Mouse (Mus musculus) myocyte (in vitro differentiated cells): ENCODE results near the gene Slc6a13. TPM values are rescaled to one million over a fixed set of nuclear protein-coding genes. Genes with fewer than 3 reads are reported as not detected.

Experiments
- H3K27me3 ChIP-seq: one replicate; pipeline ENCODE4 v1.6.1; 2011; ENCODE audit not compliant: control insufficient read depth, insufficient read depth, insufficient read length
- H3K36me3 ChIP-seq: one replicate; pipeline ENCODE4 v1.6.1; 2011; ENCODE audit not compliant: control insufficient read depth, insufficient read depth
- H3K4me2 ChIP-seq: one replicate; pipeline ENCODE4 v1.6.1; 2011; ENCODE audit warnings: low read depth, control low read depth
- H3K4me3 ChIP-seq: one replicate; pipeline ENCODE4 v1.5.1; 2011; ENCODE audit warnings: mild to moderate bottlenecking, control low read depth, moderate library complexity
- H3K79me2 ChIP-seq: one replicate; pipeline ENCODE4 v1.6.1; 2011; ENCODE audit not compliant: control insufficient read depth, insufficient read depth
- H3ac ChIP-seq: one replicate; pipeline ENCODE4 v1.6.1; 2011; ENCODE audit not compliant: control insufficient read depth, insufficient read length
- CEBPB ChIP-seq: IDR thresholded peaks from 2 replicates; pipeline ENCODE4 v1.6.1; 2011; ENCODE audit warnings: mild to moderate bottlenecking, moderate library complexity; ENCODE audit not compliant: poor library complexity, insufficient read depth, severe bottlenecking
- E2F4 ChIP-seq: IDR thresholded peaks from one replicate; pipeline ENCODE4 v1.6.1; 2011; ENCODE audit warnings: mild to moderate bottlenecking, control low read depth, moderate library complexity; ENCODE audit not compliant: insufficient read depth
- MAX ChIP-seq: IDR thresholded peaks from one replicate; pipeline ENCODE4 v1.6.1; 2011; ENCODE audit warnings: low read depth, mild to moderate bottlenecking, control low read depth
- MYOD1 ChIP-seq, 3 experiments: IDR thresholded peaks; one replicate each; pipeline ENCODE4 v1.6.1; 2011; ENCODE audit warnings: control low read depth in 2 of 3, low read depth in 2 of 3, mild to moderate bottlenecking in 2 of 3, moderate library complexity in 1 of 3; ENCODE audit not compliant: insufficient read length in 2 of 3, control insufficient read depth in 1 of 3
- MYOG ChIP-seq, 3 experiments: IDR thresholded peaks; one replicate each; pipeline ENCODE4 v1.6.1; 2011; ENCODE audit warnings: control low read depth in 2 of 3, low read depth in 2 of 3, mild to moderate bottlenecking in 2 of 3; ENCODE audit not compliant: insufficient read length in 2 of 3, control insufficient read depth in 1 of 3, insufficient read depth in 1 of 3
- POLR2A ChIP-seq: IDR thresholded peaks from one replicate; pipeline ENCODE4 v1.6.1; 2011; ENCODE audit warnings: low read depth, mild to moderate bottlenecking, control low read depth, moderate library complexity; ENCODE audit not compliant: insufficient read length
- POLR2AphosphoS2 ChIP-seq: IDR thresholded peaks from one replicate; pipeline ENCODE4 v1.6.1; 2011; ENCODE audit warnings: low read depth, control low read depth; ENCODE audit not compliant: insufficient read length
- REST ChIP-seq: IDR thresholded peaks from one replicate; pipeline ENCODE4 v1.6.1; 2011; ENCODE audit warnings: mild to moderate bottlenecking, control low read depth, moderate library complexity; ENCODE audit not compliant: insufficient read depth, insufficient read length
- SRF ChIP-seq: IDR thresholded peaks from one replicate; pipeline ENCODE4 v1.6.1; 2011; ENCODE audit warnings: low read depth; ENCODE audit not compliant: control insufficient read depth, insufficient read length
- TCF12 ChIP-seq: IDR thresholded peaks from one replicate; pipeline ENCODE4 v1.6.1; 2011; ENCODE audit warnings: mild to moderate bottlenecking, control low read depth; ENCODE audit not compliant: poor library complexity, insufficient read depth, severe bottlenecking
- TCF3 ChIP-seq: IDR thresholded peaks from one replicate; pipeline ENCODE4 v1.6.1; 2011; ENCODE audit warnings: low read depth, control low read depth; ENCODE audit not compliant: insufficient read length
- USF1 ChIP-seq: IDR thresholded peaks from one replicate; pipeline ENCODE4 v1.6.1; 2011; ENCODE audit warnings: low read depth, mild to moderate bottlenecking, control low read depth, moderate library complexity
- polyA plus RNA-seq: library from polyadenylated mRNA; unstranded; fragments of >200 nt; fragmentation: generic; extraction: Trizol; gene quantifications from one replicate; pipeline ENCODE4 v1.2.1, GENCODE M21; 2012; ENCODE audit warnings: missing spikeins

Gene Slc6a13
- polyA plus RNA-seq, 1 experiment: 0.01 TPM

DNA sequence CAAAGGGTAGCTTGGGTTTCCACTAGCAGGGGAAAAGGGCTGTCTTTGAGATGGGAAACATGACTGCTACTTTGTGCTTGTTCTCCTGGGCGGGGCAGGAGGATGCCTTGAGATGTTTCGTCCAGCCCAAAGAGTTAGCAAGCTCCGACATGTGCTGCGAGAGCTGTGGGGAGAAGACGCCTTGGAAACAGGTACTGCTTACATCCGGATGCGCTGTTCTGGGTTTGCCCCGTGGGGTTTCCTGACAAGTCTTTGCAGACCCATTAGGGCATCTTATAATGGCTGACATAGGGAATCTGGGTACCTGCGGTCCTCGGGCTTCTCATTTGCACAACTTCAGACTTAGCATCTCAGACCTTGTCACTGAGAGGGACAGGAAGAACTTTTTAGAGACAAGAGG is 38.0 kb upstream of the Slc6a13 start:
- H3K79me2 ChIP-seq: no peaks in the 10 kb centered on the region
- H3K4me3 ChIP-seq: no peak overlapping the region
- no peak overlapping the region for H3K4me2 ChIP-seq
- peaks cover 3% of the 10 kb centered on the region for H3K27me3 ChIP-seq
- no peak overlapping the region for H3ac ChIP-seq
- TF ChIP-seq SRF (no peak), MAX (no peak), POLR2AphosphoS2 (no peak)
- no peaks in the 10 kb centered on the region for H3K36me3 ChIP-seq

DNA sequence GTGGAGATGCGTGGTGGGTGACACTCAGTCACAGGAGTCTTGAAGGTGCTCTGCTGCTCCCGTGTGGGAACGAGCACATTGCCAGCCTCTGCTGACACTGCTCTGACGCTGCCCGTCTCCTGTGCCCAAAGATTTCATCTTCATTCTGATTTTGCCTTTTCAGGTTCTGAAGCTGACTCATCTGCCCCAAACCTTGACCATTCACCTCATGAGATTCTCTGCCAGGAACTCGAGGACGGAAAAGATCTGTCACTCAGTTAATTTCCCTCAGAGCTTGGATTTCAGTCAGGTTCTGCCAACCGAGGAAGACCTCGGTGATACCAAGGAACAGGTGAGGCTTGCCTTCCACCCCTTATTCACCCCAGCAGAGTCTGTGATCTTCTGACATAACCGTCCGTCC is 37.5 kb upstream of the Slc6a13 start:
- Histone ChIP-seq H3K79me2 (no peaks in the 10 kb centered on the region), H3K36me3 (no peaks in the 10 kb centered on the region), H3K4me3 (no peak overlapping the region), H3ac (no peak overlapping the region), H3K27me3 (peaks cover 3% of the 10 kb centered on the region), H3K4me2 (no peak overlapping the region)
- TF ChIP-seq TCF3 (no peak), POLR2AphosphoS2 (no peak), CEBPB (no peak), MAX (no peak), TCF12 (no peak), MYOG (IDR thresholded peaks at IDR 0.05; ENCODE audit: control insufficient read depth in 1 of 3, insufficient read depth in 1 of 3, insufficient read length in 2 of 3, low read depth in 2 of 3) (no peak), SRF (no peak), REST (no peak), E2F4 (no peak), USF1 (no peak), POLR2A (no peak)

DNA sequence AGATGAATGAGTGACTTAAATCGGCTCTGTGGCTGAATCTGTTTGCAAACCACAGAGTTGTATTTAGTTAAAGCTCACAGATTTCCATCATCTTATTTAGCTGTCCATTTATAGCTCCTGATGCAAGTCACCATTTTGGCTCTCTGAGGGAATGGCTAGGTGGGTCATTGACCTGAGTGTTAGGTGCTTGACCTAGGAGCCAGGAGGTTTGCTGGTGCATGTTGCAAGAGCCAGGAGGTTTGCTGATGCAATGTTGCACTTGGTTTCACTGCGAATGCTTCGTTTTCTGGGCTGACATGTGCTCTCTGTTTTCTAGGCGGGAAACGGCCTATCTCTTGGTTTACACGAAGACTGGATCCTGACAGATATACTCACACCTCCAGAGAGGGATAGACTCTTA is 29.9 kb upstream of the Slc6a13 start:
- Histone ChIP-seq H3K4me3 (no peak overlapping the region), H3ac (no peak overlapping the region), H3K27me3 (no peaks in the 10 kb centered on the region), H3K36me3 (no peaks in the 10 kb centered on the region), H3K4me2 (no peak overlapping the region), H3K79me2 (no peaks in the 10 kb centered on the region)
- no peak for TF ChIP-seq TCF3
- 0 out of 2 replicates have a peak, but pooled peaks have one; percentile 33 for TF ChIP-seq CEBPB

DNA sequence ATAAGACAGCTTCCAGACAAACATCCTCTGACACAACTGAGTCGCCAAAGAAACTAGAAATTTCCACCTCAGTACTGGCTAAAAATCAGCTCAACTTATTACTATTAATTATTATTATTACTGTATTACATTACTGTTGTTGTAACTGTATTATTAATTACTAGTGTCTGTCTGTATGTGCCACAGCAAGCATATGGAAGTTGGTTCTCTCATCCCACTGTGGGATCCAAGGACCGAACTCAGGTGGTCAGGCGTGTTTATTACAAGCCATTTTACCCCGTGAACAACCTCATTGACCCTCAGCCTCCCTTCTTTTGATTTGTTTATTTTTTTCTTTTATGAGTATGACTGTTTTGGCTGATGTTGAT is 28.3 kb upstream of the Slc6a13 start:
- no peaks in the 10 kb centered on the region for H3K27me3 ChIP-seq
- no peak for TF ChIP-seq MAX
- no peak for TF ChIP-seq USF1
- no peak for TF ChIP-seq POLR2A
- TF ChIP-seq REST: no peak
- no peak for TF ChIP-seq E2F4
- TF ChIP-seq POLR2AphosphoS2: no peak
- H3K79me2 ChIP-seq: no peaks in the 10 kb centered on the region
- H3ac ChIP-seq: no peak overlapping the region
- H3K4me3 ChIP-seq: peak overlapping the region; percentile 24
- no peaks in the 10 kb centered on the region for H3K36me3 ChIP-seq
- H3K4me2 ChIP-seq: peak overlapping the region; percentile 61

DNA sequence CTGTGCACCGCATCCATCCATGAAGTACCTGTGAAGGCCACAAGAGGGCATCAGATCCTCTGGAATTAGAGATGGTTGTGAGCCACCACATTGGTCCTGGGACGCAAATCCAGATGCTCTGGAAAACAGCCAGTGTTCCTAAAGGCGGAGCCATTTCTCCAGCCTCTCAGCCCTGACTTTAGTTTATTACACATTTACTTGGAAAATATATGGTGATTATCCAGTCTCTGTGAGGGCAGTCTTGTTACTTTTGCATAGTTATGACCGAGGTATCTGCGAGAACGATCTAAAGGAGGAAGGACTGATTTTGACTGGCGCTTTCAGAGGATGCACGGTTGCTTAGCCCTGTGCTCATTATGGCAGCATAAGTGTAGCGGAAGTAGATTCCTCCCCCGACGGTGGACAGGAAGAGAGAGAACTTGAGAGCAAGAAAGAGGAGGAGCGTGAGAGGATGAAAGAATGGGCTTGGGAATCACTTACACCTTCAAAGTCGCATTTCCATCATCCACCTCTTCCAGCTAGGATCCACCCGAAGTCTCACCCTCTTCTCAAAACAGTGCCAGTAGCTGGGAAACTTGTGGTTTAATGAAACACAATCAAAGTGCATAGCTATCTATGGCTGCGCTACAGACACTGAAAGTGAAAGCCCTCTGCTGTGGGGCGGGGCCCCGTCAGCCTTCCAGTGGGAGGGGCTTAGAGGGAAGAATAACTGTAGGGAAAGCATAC is 27.8 kb upstream of the Slc6a13 start:
- H3K4me3 ChIP-seq: peak overlapping the region; percentile 24
- H3ac ChIP-seq: no peak overlapping the region
- H3K27me3 ChIP-seq: peaks cover under 1% of the 10 kb centered on the region
- no peaks in the 10 kb centered on the region for H3K36me3 ChIP-seq
- TF ChIP-seq POLR2A (no peak), CEBPB (no peak), POLR2AphosphoS2 (no peak), SRF (no peak), MYOG (IDR thresholded peaks at IDR 0.05; ENCODE audit: control insufficient read depth in 1 of 3, insufficient read depth in 1 of 3, insufficient read length in 2 of 3, low read depth in 2 of 3) (no peak), REST (no peak), USF1 (no peak), TCF12 (no peak), MAX (no peak), TCF3 (no peak), MYOD1 (IDR thresholded peaks at IDR 0.05; ENCODE audit: control insufficient read depth in 1 of 3, insufficient read length in 2 of 3, low read depth in 2 of 3) (no peak)
- H3K4me2 ChIP-seq: peak overlapping the region; percentile 81
- H3K79me2 ChIP-seq: no peaks in the 10 kb centered on the region
